Mouse (Mus musculus): ENCODE data around the gene Olfr822.
"Not testable (repeated sequence)": the region's sequence is repeated elsewhere in the genome, so short reads cannot be mapped to it uniquely, and the experiment has no call there.

Gene Olfr822

GRCm38 (mm10) chr10:130070910-130071309, at the start of gene Olfr822:
Gene Olfr822 (plus strand): TSS chr10:130071210.
- in situ Hi-C loops (cut with MboI, MseI): no loop called here

- in situ Hi-C loops (cut with MboI, MseI): no loop called here
Measured at GRCm38 (mm10) chr10:130030048-130030447, 41.0 kb upstream of the Olfr822 start, which contains the start of gene Olfr821. Gene Olfr821 (plus strand): TSS chr10:130030348.

- in situ Hi-C loops (cut with MboI, MseI): no loop called here
Measured at GRCm38 (mm10) chr10:130037096-130037495, 33.9 kb upstream of the Olfr822 start.

GRCm38 (mm10) chr10:130092838-130093440, 21.9 kb downstream of the Olfr822 start:
- in situ Hi-C loops (cut with MboI, MseI): loop anchor here (5.0 kb wide), 1 partner anchor 1066 kb away; no protein-coding TSS in a partner anchor

GRCm38 (mm10) chr10:130096104-130096503, 25.1 kb downstream of the Olfr822 start:
- in situ Hi-C loops (cut with MboI, MseI): no loop called here

- in situ Hi-C loops (cut with MboI, MseI): not testable (repeated sequence)
Measured at GRCm38 (mm10) chr10:130115283-130115682, 44.3 kb downstream of the Olfr822 start, which contains the start of gene Olfr823. Gene Olfr823 (minus strand): TSS chr10:130115383.

GRCm38 (mm10) chr10:130116045-130116444, 45.0 kb downstream of the Olfr822 start:
- in situ Hi-C loops (cut with MboI, MseI): not testable (repeated sequence)

Measured in T-helper 1 cell (primary cell).